18 mouse cellular contexts compared by ENCODE assay signal in the genomic region with DNA sequence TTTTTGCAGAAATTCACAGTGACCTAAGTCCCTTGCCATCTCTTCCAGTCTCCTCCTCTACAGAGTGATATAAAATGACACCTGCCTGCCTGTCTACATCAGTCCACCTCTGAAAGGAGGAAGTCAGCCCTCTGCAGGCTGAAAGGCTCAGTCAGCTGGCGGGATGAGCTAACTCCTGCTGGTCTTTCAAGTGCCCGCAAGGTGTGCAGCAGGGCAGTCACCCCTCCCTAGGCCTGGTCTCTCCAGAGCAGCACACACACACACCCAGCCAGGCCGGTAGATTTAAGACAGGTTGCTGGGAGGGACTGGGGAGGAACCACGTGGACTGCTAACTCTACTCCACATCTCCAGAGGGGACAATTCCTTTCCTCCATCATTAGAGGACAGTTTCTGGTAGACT. TPM values are rescaled to one million over a fixed set of nuclear protein-coding genes. Genes with fewer than 3 reads are reported as not detected.
DNase-seq lines count a peak whose midpoint lies in the region; ATAC-seq and TF ChIP-seq lines count a peak whose summit lies in the region.
"Had no signal": no experiment of that assay in that cellular context is flagged by ENCODE, and none has a peak within 500 bp of the region (broad histone marks: within the 10 kb centered on the region; RNA-seq: fewer than 3 reads in every experiment).

No protein-coding gene starts in this region.

- intact Hi-C loops in heart, postnatal 25 days (cut with DNase I) = no loop called here

- H3K4me1 ChIP-seq in forebrain, embryonic 13.5 days = peaks cover 72% of the 10 kb centered on the region
- peaks cover 43% of the 10 kb centered on the region for H3K4me1 ChIP-seq in forebrain, embryonic 10.5 days
- peaks cover 30% of the 10 kb centered on the region for H3K4me1 ChIP-seq in cortical plate, adult 2 months (ENCODE audit: control insufficient read depth, insufficient read depth, low read length)
- H3K4me1 ChIP-seq in intestine, postnatal 0 days (replicated peaks; ENCODE audit: control insufficient read depth, insufficient read depth, low read length) = no peaks in the 10 kb centered on the region
- H3K4me1 ChIP-seq: liver, embryonic 12.5 days had no signal

- H3K9me3 ChIP-seq in forebrain, embryonic 13.5 days (replicated peaks) = no peaks in the 10 kb centered on the region
- no peaks in the 10 kb centered on the region for H3K9me3 ChIP-seq in forebrain, embryonic 10.5 days
- H3K9me3 ChIP-seq in intestine, postnatal 0 days (ENCODE audit: control insufficient read depth) = no peaks in the 10 kb centered on the region
- H3K9me3 ChIP-seq: embryonic facial prominence, embryonic 15.5 days; limb, embryonic 10.5 days; liver, embryonic 12.5 days; lung, embryonic 15.5 days; midbrain, embryonic 13.5 days had no signal

- peaks cover 36% of the 10 kb centered on the region for H3K27me3 ChIP-seq in forebrain, embryonic 13.5 days
- H3K27me3 ChIP-seq in forebrain, embryonic 10.5 days (ENCODE audit: poor library complexity, severe bottlenecking) = peaks cover 99% of the 10 kb centered on the region
- peaks cover 9% of the 10 kb centered on the region; the same call in 1 of the 2 replicates for H3K27me3 ChIP-seq in intestine, postnatal 0 days (replicated peaks; ENCODE audit: control insufficient read depth, insufficient read depth, low read length)
- H3K27me3 ChIP-seq: lung, embryonic 15.5 days; Patski had no signal

- WGBS in forebrain, embryonic 13.5 days = 68% methylated on average over 4 of the region's 4 CpGs
- WGBS in forebrain, embryonic 10.5 days = 53% methylated on average over 4 of the region's 4 CpGs
- WGBS in intestine, postnatal 0 days = 42% methylated on average over 4 of the region's 4 CpGs

- TF ChIP-seq CTCF in layer of hippocampus, adult 2 months (conservative IDR thresholded peaks at IDR 0.05) = no peak
- TF ChIP-seq CTCF in cortical plate, adult 2 months (IDR thresholded peaks at IDR 0.05; ENCODE audit: extremely low read depth, insufficient read depth, low read length) = no peak
- TF ChIP-seq CTCF in intestine, postnatal 0 days (IDR thresholded peaks at IDR 0.05; ENCODE audit: low read depth) = 0 out of 2 replicates have a peak, but pooled peaks have one; percentile 5

- no peak for ATAC-seq in forebrain, embryonic 13.5 days
- peak; percentile 29; the same call in 1 of the 2 replicates for ATAC-seq in intestine, postnatal 0 days
- ATAC-seq: liver, embryonic 12.5 days; midbrain, embryonic 13.5 days; Patski had no signal

- no peak for TF ChIP-seq POLR2A in cortical plate, adult 2 months (IDR thresholded peaks at IDR 0.05; ENCODE audit: extremely low read depth, insufficient read depth, low read length)

- no peak overlapping the region for H3K4me3 ChIP-seq in forebrain, embryonic 13.5 days
- H3K4me3 ChIP-seq in forebrain, embryonic 10.5 days = no peak overlapping the region
- H3K4me3 ChIP-seq in layer of hippocampus, adult 2 months = peak overlapping the region; percentile 73
- no peak overlapping the region; the same call in 1 of the 2 replicates for H3K4me3 ChIP-seq in cortical plate, adult 2 months (ENCODE audit: insufficient read depth, low read length)
- no peak overlapping the region for H3K4me3 ChIP-seq in intestine, postnatal 0 days (ENCODE audit: low read depth, low read length)
- H3K4me3 ChIP-seq: embryonic facial prominence, embryonic 15.5 days; limb, embryonic 10.5 days; liver, embryonic 12.5 days; lung, embryonic 15.5 days; midbrain, embryonic 13.5 days had no signal

- no peak for DNase-seq in forebrain, embryonic 10.5 days (ENCODE audit: extremely low spot score, low spot score)
- no peak for DNase-seq in layer of hippocampus, adult 2 months (ENCODE audit: low spot score in 2 of 2)
- no peak for DNase-seq in layer of hippocampus, postnatal 25 days (ENCODE audit: extremely low spot score in 1 of 2, low spot score in 1 of 2)
- no peak for DNase-seq in heart, postnatal 25 days (ENCODE audit: low spot score)
- no peak for DNase-seq in urinary bladder, postnatal 36 days (ENCODE audit: low spot score in 2 of 2)
- DNase-seq: adrenal gland, postnatal 36 days; embryo, embryonic 11 days; gastrocnemius, postnatal 14 days; thymus, postnatal 25 days had no signal

- peaks cover 52% of the 10 kb centered on the region for H3K36me3 ChIP-seq in forebrain, embryonic 13.5 days (ENCODE audit: poor library complexity, severe bottlenecking)
- H3K36me3 ChIP-seq in forebrain, embryonic 10.5 days (replicated peaks) = no peaks in the 10 kb centered on the region; the same call in 1 of the 2 replicates
- no peaks in the 10 kb centered on the region; the same call in 1 of the 2 replicates for H3K36me3 ChIP-seq in intestine, postnatal 0 days (ENCODE audit: control insufficient read depth, insufficient read depth)
- H3K36me3 ChIP-seq: limb, embryonic 10.5 days; liver, embryonic 12.5 days; midbrain, embryonic 13.5 days had no signal

- no peak overlapping the region for H3K9ac ChIP-seq in forebrain, embryonic 13.5 days
- H3K9ac ChIP-seq in intestine, postnatal 0 days (ENCODE audit: low read depth, low read length) = no peak overlapping the region
- H3K9ac ChIP-seq: embryonic facial prominence, embryonic 15.5 days; liver, embryonic 12.5 days; lung, embryonic 15.5 days; midbrain, embryonic 13.5 days had no signal

- H3K27ac ChIP-seq in forebrain, embryonic 13.5 days = 0 out of 2 replicates have a peak overlapping the region, but pooled peaks have one; percentile 61
- no peak overlapping the region for H3K27ac ChIP-seq in forebrain, embryonic 10.5 days
- peak overlapping the region; percentile 99 for H3K27ac ChIP-seq in layer of hippocampus, adult 2 months
- peak overlapping the region; percentile 62; the same call in 1 of the 2 replicates for H3K27ac ChIP-seq in cortical plate, adult 2 months (ENCODE audit: insufficient read depth, low read length)
- no peak overlapping the region for H3K27ac ChIP-seq in intestine, postnatal 0 days (ENCODE audit: low read depth, low read length)
- H3K27ac ChIP-seq: embryonic facial prominence, embryonic 15.5 days; limb, embryonic 10.5 days; liver, embryonic 12.5 days; lung, embryonic 15.5 days; midbrain, embryonic 13.5 days had no signal

- H3K4me2 ChIP-seq in forebrain, embryonic 13.5 days = peak overlapping the region; percentile 64
- no peak overlapping the region for H3K4me2 ChIP-seq in intestine, postnatal 0 days (replicated peaks; ENCODE audit: low read depth)
- H3K4me2 ChIP-seq: embryonic facial prominence, embryonic 15.5 days; liver, embryonic 12.5 days; lung, embryonic 15.5 days; midbrain, embryonic 13.5 days had no signal

RNA-seq across cellular contexts. Expression of a gene that starts 36.0 kb away (rescaled TPM):
- polyA plus RNA-seq in forebrain, embryonic 13.5 days (2015; fragmentation: Nextera tagmentation; extraction: Ambion mirVana) = 127 and 145 TPM in 2 replicates
- polyA plus RNA-seq in forebrain, embryonic 10.5 days (2016; fragmentation: Nextera tagmentation; extraction: Ambion mirVana) = 0.46 and 1.8 TPM in 2 replicates
- total RNA-seq in layer of hippocampus, adult 2 months (2021) = 100 to 1,000 TPM; 408 to 482 TPM
- total RNA-seq in layer of hippocampus, postnatal 25 days (2021) = 100 to 1,000 TPM; 406 to 477 TPM
- 82.8 and 89.1 TPM in 2 replicates for polyA plus RNA-seq in cortical plate, adult 2 months (2012; rRNA removed)
- 11.2 and 12.0 TPM in 2 replicates for polyA plus RNA-seq in intestine, postnatal 0 days (2015; fragmentation: Nextera tagmentation; extraction: Ambion mirVana)
- 100 to 1,000 TPM; 287 to 311 TPM for total RNA-seq in heart, postnatal 25 days (2021)

RNA-seq across cellular contexts. Expression of a gene that starts 41.3 kb away (rescaled TPM):
- polyA plus RNA-seq in forebrain, embryonic 13.5 days (2015; fragmentation: Nextera tagmentation; extraction: Ambion mirVana) = 3.7 and 3.8 TPM in 2 replicates
- 1.3 and 2.1 TPM in 2 replicates for polyA plus RNA-seq in forebrain, embryonic 10.5 days (2016; fragmentation: Nextera tagmentation; extraction: Ambion mirVana)
- total RNA-seq in layer of hippocampus, adult 2 months (2021) = under 1 TPM in 1 of 2 experiments, not detected in 1; 0.54 TPM
- total RNA-seq in layer of hippocampus, postnatal 25 days (2021) = not detected
- 0.30 and 0.42 TPM in 2 replicates for polyA plus RNA-seq in cortical plate, adult 2 months (2012; rRNA removed)
- 1.0 and 1.5 TPM in 2 replicates for polyA plus RNA-seq in intestine, postnatal 0 days (2015; fragmentation: Nextera tagmentation; extraction: Ambion mirVana)
- total RNA-seq in heart, postnatal 25 days (2021) = under 1 TPM in 1 of 2 experiments, not detected in 1; 0.39 TPM

RNA-seq across cellular contexts. Expression of a gene that starts 58.5 kb away (rescaled TPM):
- polyA plus RNA-seq in forebrain, embryonic 13.5 days (2015; fragmentation: Nextera tagmentation; extraction: Ambion mirVana) = 7.3 and 8.2 TPM in 2 replicates
- polyA plus RNA-seq in forebrain, embryonic 10.5 days (2016; fragmentation: Nextera tagmentation; extraction: Ambion mirVana) = 2.9 and 3.5 TPM in 2 replicates
- 10 to 100 TPM; 11.9 TPM for total RNA-seq in layer of hippocampus, adult 2 months (2021)
- 10 to 100 TPM in 1 of 2 experiments, 1 to 10 TPM in 1; 9.3 to 10.6 TPM for total RNA-seq in layer of hippocampus, postnatal 25 days (2021)
- 14.9 and 16.0 TPM in 2 replicates for polyA plus RNA-seq in cortical plate, adult 2 months (2012; rRNA removed)
- 1.9 and 2.2 TPM in 2 replicates for polyA plus RNA-seq in intestine, postnatal 0 days (2015; fragmentation: Nextera tagmentation; extraction: Ambion mirVana)
- 10 to 100 TPM in 1 of 2 experiments, 1 to 10 TPM in 1; 9.6 to 10.3 TPM for total RNA-seq in heart, postnatal 25 days (2021)

Comparison
In these comparisons a context has a peak if more than half of its experiments do, and no peak if none do; other contexts are left out.
1. H3K27ac ChIP-seq: peak in forebrain, embryonic 13.5 days (single experiment), layer of hippocampus, adult 2 months (single experiment) and cortical plate, adult 2 months (single experiment); none in forebrain, embryonic 10.5 days (single experiment) and intestine, postnatal 0 days (single experiment).